Mouse (Mus musculus): ENCODE results near the gene Arsa. TPM values are rescaled to one million over a fixed set of nuclear protein-coding genes. Genes with fewer than 3 reads are reported as not detected.
A peak's percentile ranks its signal among the peaks of the same experiment; 100 is the strongest.

Arsa gene
- polyA plus RNA-seq (2016; fragmentation: Nextera tagmentation; extraction: Ambion mirVana): 15.2 and 15.6 TPM in 2 replicates

GRCm38 (mm10) chr15:89477091-89477491, at the start of gene Arsa:
TSS of gene Arsa (minus strand) at chr15:89477425.
- Histone ChIP-seq H3K27me3 (peaks cover 5% of the 10 kb centered on the region; the same call in 1 of the 2 replicates), H3K9me3 (0 out of 2 replicates have a peak, but pooled peaks cover 3% of the 10 kb centered on the region), H3K27ac (peak within 1 kb of the TSS; percentile 41; the same call in 1 of the 2 replicates), H3K36me3 (no peaks in the 10 kb centered on the region), H3K4me1 (replicated peaks) (peaks cover 9% of the 10 kb centered on the region; the same call in 1 of the 2 replicates), H3K9ac (replicated peaks) (peak within 1 kb of the TSS; percentile 72), H3K4me3 (replicated peaks) (peak within 1 kb of the TSS; percentile 59), H3K4me2 (peak within 1 kb of the TSS; percentile 85)
- no peak for ATAC-seq (ENCODE audit: insufficient number of reproducible peaks, insufficient read depth, low FRiP score, low TSS enrichment, low read depth)
- WGBS: 33% methylated on average over 9 of the region's 9 CpGs

- H3K9ac ChIP-seq (replicated peaks): no peak overlapping the region
- H3K27ac ChIP-seq: no peak overlapping the region
- 90% methylated on average over 19 of the region's 19 CpGs for WGBS
- no peak for ATAC-seq (ENCODE audit: insufficient number of reproducible peaks, insufficient read depth, low FRiP score, low TSS enrichment, low read depth)
- no peaks in the 10 kb centered on the region; the same call in 1 of the 2 replicates for H3K36me3 ChIP-seq
- peaks cover 33% of the 10 kb centered on the region for H3K27me3 ChIP-seq
- no peak overlapping the region for H3K4me2 ChIP-seq
- peaks cover 12% of the 10 kb centered on the region for H3K4me1 ChIP-seq (replicated peaks)
- no peaks in the 10 kb centered on the region for H3K9me3 ChIP-seq
- no peak overlapping the region for H3K4me3 ChIP-seq (replicated peaks)
Measured at GRCm38 (mm10) chr15:89526776-89527325, 49.6 kb upstream of the Arsa start.

DNA sequence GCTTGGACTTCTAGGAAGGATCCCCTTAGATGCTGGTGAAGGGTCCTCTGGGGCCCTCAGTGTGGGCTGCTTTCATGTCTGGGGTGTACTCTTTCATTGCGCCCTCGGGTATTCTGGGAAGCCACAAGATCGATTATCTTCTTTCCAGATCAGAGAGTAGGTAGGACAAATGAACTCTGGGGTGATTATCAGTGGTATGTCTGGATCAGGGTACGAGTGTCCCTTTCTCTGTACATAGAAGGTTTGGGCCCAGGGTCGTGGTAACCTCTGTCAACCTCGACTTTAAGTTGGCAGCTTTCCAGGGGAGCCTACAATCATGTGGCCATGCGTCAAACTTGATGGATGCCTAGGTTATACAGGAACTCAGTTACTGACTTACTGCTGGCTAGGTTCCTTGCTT, 48.7 kb upstream of the Arsa start:
- Histone ChIP-seq H3K36me3 (no peaks in the 10 kb centered on the region; the same call in 1 of the 2 replicates), H3K9ac (replicated peaks) (no peak overlapping the region), H3K4me2 (no peak overlapping the region), H3K27ac (no peak overlapping the region), H3K4me3 (replicated peaks) (no peak overlapping the region), H3K4me1 (replicated peaks) (peaks cover 12% of the 10 kb centered on the region), H3K9me3 (no peaks in the 10 kb centered on the region), H3K27me3 (peaks cover 36% of the 10 kb centered on the region)
- ATAC-seq (ENCODE audit: insufficient number of reproducible peaks, insufficient read depth, low FRiP score, low TSS enrichment, low read depth): no peak
- WGBS: 77% methylated on average over 7 of the region's 7 CpGs

DNA sequence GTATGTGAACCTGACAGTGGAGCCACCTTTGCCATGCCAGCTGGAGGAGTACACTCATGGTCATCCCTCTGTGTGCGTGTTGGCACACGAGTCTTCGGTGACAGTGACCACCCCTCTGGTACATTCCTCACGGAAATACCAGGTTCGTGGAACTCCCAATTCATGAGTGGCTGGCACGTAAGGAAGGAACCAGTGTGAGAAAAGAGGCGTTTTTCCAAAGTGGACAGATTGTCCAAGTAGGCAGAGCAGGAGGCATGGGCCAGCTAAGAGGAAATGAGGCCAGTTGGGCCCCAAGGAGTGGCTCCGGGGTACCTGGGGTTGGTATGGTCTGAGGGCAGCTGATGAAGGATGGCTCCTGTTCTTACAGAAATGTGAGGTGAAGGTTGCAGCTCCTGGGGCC, 48.2 kb upstream of the Arsa start:
- H3K36me3 ChIP-seq: no peaks in the 10 kb centered on the region; the same call in 1 of the 2 replicates
- peaks cover 12% of the 10 kb centered on the region for H3K4me1 ChIP-seq (replicated peaks)
- ATAC-seq (ENCODE audit: insufficient number of reproducible peaks, insufficient read depth, low FRiP score, low TSS enrichment, low read depth): no peak
- peaks cover 36% of the 10 kb centered on the region for H3K27me3 ChIP-seq
- no peak overlapping the region for H3K4me3 ChIP-seq (replicated peaks)
- no peaks in the 10 kb centered on the region for H3K9me3 ChIP-seq
- 91% methylated on average over 8 of the region's 8 CpGs for WGBS
- no peak overlapping the region for H3K9ac ChIP-seq (replicated peaks)
- no peak overlapping the region for H3K4me2 ChIP-seq
- no peak overlapping the region for H3K27ac ChIP-seq

GRCm38 (mm10) chr15:89524611-89525415, 47.6 kb upstream of the Arsa start:
- peak overlapping the region; percentile 96 for H3K4me2 ChIP-seq
- H3K4me1 ChIP-seq (replicated peaks): peaks cover 12% of the 10 kb centered on the region
- H3K36me3 ChIP-seq: no peaks in the 10 kb centered on the region; the same call in 1 of the 2 replicates
- 0 out of 2 replicates have a peak, but pooled peaks have one; percentile 1 for ATAC-seq (ENCODE audit: insufficient number of reproducible peaks, insufficient read depth, low FRiP score, low TSS enrichment, low read depth)
- H3K4me3 ChIP-seq (replicated peaks): peak overlapping the region; percentile 74
- peak overlapping the region; percentile 75; the same call in 1 of the 2 replicates for H3K9ac ChIP-seq (replicated peaks)
- H3K9me3 ChIP-seq: no peaks in the 10 kb centered on the region
- no peak overlapping the region for H3K27ac ChIP-seq
- 66% methylated on average over 8 of the region's 8 CpGs for WGBS
- peaks cover 36% of the 10 kb centered on the region for H3K27me3 ChIP-seq

- Histone ChIP-seq H3K27ac (no peak overlapping the region), H3K36me3 (no peaks in the 10 kb centered on the region; the same call in 1 of the 2 replicates), H3K4me1 (replicated peaks) (peaks cover 12% of the 10 kb centered on the region), H3K9ac (replicated peaks) (peak overlapping the region; percentile 75), H3K27me3 (peaks cover 36% of the 10 kb centered on the region), H3K9me3 (no peaks in the 10 kb centered on the region), H3K4me3 (replicated peaks) (peak overlapping the region; percentile 74), H3K4me2 (peak overlapping the region; percentile 96)
- ATAC-seq (ENCODE audit: insufficient number of reproducible peaks, insufficient read depth, low FRiP score, low TSS enrichment, low read depth): peak; percentile 63
- 6% methylated on average over 48 of the region's 52 CpGs for WGBS
Measured at GRCm38 (mm10) chr15:89524001-89524571, 46.9 kb upstream of the Arsa start.

DNA sequence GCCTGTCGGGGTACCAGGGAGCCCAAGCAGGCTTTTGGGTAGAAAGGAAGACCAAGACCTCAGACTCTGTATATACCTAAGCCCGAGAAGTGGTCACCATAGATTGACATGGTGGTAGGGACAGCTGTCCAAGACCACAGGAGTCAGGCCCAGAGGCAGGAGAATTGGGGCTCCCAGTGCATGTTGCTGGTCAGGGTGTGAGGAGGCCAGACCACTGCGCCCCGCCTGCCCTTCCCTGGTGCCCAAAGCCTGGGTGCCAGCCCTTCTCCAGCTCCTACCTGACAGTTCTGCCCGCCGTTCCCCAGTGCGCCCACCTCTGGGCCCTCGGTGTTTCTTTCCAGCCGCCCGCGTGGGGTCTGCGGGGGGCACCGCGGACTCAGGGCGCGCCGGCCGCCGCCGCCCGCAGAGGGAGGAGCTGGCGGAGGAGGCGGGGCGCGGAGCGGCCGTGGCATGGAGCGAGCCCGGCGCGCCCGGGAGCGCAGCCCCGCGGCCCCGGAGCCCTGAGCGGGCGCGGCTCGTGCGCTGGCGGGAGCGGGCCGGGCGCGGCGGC, 46.1 kb upstream of the Arsa start:
- 33% methylated on average over 6 of the region's 47 CpGs for WGBS
- no peaks in the 10 kb centered on the region; the same call in 1 of the 2 replicates for H3K36me3 ChIP-seq
- no peak overlapping the region for H3K27ac ChIP-seq
- ATAC-seq (ENCODE audit: insufficient number of reproducible peaks, insufficient read depth, low FRiP score, low TSS enrichment, low read depth): peak; percentile 34; the same call in 1 of the 2 replicates
- peak overlapping the region; percentile 87 for H3K4me2 ChIP-seq
- peak overlapping the region; percentile 63 for H3K9ac ChIP-seq (replicated peaks)
- peaks cover 36% of the 10 kb centered on the region for H3K27me3 ChIP-seq
- H3K4me3 ChIP-seq (replicated peaks): peak overlapping the region; percentile 74
- peaks cover 12% of the 10 kb centered on the region for H3K4me1 ChIP-seq (replicated peaks)
- H3K9me3 ChIP-seq: no peaks in the 10 kb centered on the region

DNA sequence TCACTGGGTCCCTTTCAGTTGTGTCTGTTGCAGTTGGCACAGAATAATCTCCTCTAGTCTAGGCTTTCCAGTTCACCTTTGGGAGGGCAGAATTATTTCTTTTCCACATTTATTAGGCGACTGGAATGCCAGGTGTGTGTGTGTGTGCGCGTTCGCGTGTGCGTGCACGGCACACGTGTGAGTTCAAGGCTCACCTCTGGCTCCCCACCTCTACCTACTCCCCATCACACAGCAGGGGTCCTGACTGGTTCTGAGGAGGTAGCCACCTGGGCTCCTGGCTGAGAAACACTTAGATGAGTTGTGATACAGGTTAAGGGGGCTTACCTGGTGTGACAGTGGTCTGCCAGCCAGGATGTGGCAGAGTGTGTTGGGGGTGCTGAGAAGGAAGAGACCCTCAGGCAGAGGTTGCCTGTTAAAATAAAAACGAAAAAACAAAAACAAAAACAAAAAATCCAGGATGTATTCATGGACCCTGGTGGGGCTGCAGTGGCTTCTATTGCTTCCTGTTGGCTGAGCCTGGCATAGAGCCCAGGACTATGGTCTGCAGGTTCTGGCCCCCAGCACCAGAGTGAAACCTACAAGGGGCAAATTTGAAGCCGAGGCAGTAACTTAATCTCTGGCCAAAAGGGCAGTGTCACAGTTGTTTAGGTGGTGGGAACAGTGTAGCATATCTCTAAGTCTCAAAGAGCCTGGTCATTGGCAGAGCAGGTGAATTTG, 45.5 kb upstream of the Arsa start:
- Histone ChIP-seq H3K36me3 (no peaks in the 10 kb centered on the region; the same call in 1 of the 2 replicates), H3K9ac (replicated peaks) (no peak overlapping the region), H3K4me1 (replicated peaks) (peaks cover 12% of the 10 kb centered on the region), H3K27ac (no peak overlapping the region), H3K9me3 (no peaks in the 10 kb centered on the region), H3K27me3 (peaks cover 36% of the 10 kb centered on the region), H3K4me3 (replicated peaks) (peak overlapping the region; percentile 74), H3K4me2 (peak overlapping the region; percentile 87)
- 82% methylated on average over 10 of the region's 10 CpGs for WGBS
- no peak for ATAC-seq (ENCODE audit: insufficient number of reproducible peaks, insufficient read depth, low FRiP score, low TSS enrichment, low read depth)

- Histone ChIP-seq H3K4me3 (replicated peaks) (no peak overlapping the region), H3K9ac (replicated peaks) (no peak overlapping the region), H3K27ac (no peak overlapping the region), H3K36me3 (no peaks in the 10 kb centered on the region; the same call in 1 of the 2 replicates), H3K4me1 (replicated peaks) (peaks cover 12% of the 10 kb centered on the region), H3K9me3 (no peaks in the 10 kb centered on the region), H3K4me2 (no peak overlapping the region), H3K27me3 (peaks cover 36% of the 10 kb centered on the region)
- 53% methylated on average over 7 of the region's 7 CpGs for WGBS
- ATAC-seq (ENCODE audit: insufficient number of reproducible peaks, insufficient read depth, low FRiP score, low TSS enrichment, low read depth): no peak
Measured at GRCm38 (mm10) chr15:89521951-89522350, 44.7 kb upstream of the Arsa start.

GRCm38 (mm10) chr15:89512679-89513078, 35.5 kb upstream of the Arsa start:
- Histone ChIP-seq H3K27me3 (no peaks in the 10 kb centered on the region), H3K4me3 (replicated peaks) (no peak overlapping the region), H3K9me3 (no peaks in the 10 kb centered on the region), H3K9ac (replicated peaks) (no peak overlapping the region), H3K4me1 (replicated peaks) (no peaks in the 10 kb centered on the region), H3K36me3 (no peaks in the 10 kb centered on the region; the same call in 1 of the 2 replicates), H3K4me2 (no peak overlapping the region), H3K27ac (no peak overlapping the region)
- no peak for ATAC-seq (ENCODE audit: insufficient number of reproducible peaks, insufficient read depth, low FRiP score, low TSS enrichment, low read depth)
- WGBS: 77% methylated on average over 4 of the region's 4 CpGs
